Mouse (Mus musculus) adrenal gland, adult 8-10 months (tissue): ENCODE results near the gene Flt1. TPM values are rescaled to one million over a fixed set of nuclear protein-coding genes. Genes with fewer than 3 reads are reported as not detected.

ENCODE experiments used
- DNase-seq: peaks from one replicate; pipeline ENCODE4 v3.0.0; 2022
- total RNA-seq, 4 experiments: library from RNA; stranded (reverse); gene quantifications; 2 replicates each; pipeline ENCODE4 v1.2.4; 2022

Gene Flt1
- total RNA-seq, 4 experiments from 2014 or later: 53.9 to 96.3 (median 78.7) TPM

DNA sequence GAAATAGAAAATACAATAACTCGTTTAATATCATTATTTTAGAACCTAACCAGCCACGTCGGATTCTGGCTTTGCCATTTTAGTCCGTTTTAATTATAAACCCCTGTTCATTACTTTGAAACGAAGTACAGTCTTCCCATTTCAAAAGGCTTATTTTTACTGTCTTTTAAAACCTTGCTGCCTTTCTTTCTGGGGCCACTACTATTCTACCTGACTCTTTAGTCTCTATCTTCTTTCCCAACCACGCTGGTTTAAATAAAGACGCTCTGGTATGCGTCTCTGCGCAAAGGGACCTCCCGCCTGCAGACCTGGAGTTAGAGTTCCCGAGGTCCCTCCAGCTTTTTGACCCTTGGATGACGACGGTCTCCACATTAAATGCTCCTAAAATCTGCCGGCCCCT is 1.4 kb downstream of the Flt1 start:
- no peak for DNase-seq

DNA sequence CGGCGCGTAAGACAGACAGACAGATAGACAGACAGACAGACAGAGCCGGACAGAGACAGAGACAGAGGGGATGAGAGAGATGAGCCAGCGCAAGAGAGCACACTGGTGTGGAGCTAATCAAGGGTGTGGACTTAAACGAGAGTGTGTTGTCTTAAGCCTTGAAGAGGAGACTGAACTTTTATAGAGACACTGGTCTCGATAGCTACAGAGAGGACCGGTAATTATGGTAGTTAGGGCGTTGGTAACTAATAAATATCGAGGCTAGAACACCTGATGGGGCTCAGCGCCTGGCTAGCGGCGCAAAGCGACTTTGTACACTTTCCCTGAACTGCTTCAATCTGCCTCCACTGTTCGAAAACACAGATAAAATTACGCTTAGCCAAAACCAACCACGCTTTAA is 2.0 kb downstream of the Flt1 start:
- no peak for DNase-seq

DNA sequence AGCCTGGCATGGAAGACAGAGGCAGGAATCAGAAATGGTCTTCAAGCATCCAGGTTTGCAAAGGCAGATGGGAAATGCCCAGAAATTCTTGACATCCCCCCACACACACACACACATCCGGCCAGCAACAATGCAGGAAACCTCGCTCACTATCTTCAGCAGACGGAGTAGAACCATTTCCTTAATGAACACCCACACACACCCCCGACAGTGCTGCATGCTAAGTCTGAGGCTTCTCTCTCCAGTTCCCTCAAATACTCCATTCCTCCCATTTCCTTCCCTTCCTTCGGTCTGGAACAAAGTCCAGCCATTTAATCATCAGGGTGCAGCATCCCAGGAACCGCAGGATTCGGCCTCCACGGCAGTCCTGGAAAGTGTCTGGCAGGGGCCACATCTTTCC is 4.4 kb downstream of the Flt1 start:
- DNase-seq: no peak

DNA sequence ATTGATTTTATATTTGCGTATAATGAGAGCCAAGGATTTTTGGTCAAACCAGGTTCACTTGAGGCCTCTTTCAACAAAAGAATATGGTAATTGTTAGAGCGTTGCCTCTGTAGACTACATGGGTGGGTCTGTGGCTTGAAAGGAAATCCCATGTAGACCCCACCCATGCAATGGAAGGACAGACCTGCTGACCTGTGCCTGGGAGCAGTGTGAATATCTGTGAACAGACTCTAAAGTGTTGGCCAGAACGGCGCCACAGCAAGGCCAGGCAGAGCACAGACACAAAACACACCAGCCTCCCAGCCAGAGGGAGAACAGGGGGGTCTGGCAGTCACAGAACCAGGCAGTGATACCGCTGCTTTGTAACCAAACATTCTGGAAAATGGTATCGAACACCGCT is 7.5 kb downstream of the Flt1 start:
- no peak for DNase-seq

DNA sequence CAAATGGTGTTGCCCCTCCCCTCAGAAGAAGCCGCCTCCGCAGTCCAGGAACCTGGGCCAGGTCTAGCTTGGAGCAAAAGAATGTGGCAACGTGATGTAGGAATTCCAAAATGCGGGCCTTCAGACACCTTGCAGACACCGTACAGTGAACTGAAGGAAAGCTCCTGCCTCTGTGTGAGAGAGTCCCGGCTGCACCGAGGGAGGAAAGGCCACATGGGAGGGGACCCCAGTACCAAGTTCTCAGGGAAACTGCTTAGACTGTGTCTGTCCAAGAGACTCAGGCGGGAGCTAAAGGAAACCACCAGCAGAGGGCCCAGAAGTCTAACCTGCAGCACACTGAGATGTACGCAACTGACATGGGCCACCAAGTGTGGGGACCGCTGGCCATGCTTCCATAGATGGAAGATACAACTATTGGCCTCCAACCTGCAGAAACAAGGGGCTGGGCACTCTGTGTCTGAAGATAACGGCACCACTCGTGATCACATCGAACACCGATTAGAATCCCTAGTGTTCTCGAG is 9.1 kb downstream of the Flt1 start:
- no peak for DNase-seq

DNA sequence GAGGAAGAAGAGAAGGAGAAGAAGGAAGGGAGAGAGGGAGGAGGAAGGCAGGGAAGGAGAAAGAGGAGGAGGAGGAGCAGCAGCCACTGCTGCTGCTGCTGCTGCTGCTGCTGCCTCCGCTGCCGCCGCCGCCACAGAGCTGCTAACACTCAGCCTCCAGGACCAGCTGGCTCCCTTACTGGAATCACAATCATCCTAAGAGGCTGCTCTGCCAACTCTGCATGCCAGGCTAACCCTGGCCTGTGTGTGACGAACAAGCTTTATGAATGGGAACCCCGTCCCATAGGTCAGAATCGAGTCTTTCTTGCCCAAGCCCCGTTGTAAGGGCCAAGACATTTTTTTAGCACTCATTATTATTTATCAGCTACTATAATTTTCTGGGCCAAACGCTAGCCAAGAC is 9.5 kb downstream of the Flt1 start:
- no peak for DNase-seq

DNA sequence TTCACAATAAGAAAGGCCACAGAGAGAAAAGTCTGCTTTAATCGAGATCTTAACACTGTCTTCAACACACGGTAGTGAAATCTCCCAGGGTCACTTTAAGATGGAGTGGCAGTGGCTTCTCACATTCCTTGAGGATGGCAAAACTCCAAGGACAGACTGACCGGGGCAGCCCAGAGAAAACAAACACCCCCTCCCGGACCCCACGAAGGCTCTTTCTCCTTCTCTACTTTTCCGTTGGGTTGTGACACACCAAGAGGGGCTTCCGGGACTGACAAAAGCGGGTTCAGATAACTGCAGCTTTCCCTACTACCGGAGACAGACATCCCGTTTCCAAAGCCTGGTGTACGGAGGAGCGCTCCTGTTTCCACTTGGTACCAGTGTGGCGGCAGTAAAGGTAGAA is 10.4 kb downstream of the Flt1 start:
- DNase-seq: no peak

DNA sequence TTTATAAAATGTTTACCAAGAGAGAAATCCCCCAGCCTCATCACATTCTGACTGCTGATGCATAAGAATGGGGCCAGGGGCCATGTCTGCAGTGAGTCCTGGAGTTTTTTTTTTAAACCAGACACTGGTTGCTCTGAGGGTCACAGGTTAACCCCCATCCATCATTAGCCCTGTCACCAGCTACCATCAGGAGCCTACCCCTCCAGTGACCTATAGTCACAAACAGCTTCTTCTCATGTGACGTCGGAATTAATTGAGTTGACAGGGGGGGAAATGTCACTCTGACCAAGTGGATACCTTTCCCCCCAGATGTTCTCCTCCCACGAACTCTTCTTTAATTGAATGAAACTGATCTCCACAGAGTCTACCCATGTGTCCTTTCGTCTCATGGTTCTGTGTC is 17.3 kb downstream of the Flt1 start:
- no peak for DNase-seq

DNA sequence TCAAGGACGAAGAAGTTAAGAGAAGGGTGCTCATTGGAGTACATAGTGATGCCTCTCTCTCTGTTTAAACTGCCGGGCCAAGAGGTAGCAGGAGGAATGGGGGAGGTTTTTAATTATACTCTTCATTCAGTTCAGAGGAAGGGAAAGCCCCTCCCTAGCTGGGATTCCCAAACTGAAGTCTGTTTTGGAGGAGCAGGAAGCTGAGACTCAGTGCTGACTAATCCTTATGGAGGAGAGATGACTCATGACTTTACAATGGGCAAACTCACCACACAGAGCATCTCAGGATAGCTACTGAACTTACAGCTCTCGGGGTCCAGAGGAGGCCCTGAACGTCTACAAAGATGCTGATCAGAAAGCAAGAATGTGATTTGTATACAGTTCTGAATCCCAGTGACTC is 18.3 kb downstream of the Flt1 start:
- DNase-seq: no peak

DNA sequence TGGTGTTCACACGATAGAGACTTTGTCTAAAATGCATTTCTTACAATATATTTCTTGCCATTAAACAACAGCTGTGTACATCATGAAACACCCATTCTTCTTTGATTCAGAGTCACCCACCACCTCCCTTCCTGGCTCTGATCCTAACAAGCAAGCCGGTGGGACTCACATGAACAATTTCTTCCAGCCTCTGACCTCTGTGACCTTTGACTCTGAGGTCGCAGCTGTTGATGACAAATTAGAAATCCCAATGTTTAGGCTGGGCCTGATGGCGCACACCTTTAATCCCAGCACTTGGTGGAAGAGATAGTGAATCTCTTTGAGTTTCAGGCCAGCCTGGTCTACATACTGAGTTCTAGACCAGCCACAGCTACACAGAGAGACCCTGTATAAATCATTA is 20.9 kb downstream of the Flt1 start:
- DNase-seq: no peak

DNA sequence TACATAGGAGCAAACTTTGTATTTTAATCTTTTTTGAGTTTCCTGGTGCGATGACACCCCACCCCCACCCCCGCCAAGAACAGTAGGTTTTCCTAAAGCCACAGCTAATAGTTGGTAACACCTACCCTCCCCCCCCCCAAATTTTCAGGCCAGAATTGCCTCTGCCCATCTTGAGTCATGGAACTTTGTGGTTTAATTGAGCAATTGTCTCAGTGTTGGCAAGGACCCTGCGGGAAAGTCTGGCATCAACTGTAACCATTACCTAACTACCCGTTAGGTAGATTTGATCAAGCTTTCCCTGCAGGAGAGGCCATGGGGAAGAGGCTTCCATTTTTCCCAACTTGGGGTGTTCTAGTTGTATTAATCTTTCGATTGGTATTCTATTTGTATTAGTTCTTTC is 23.4 kb downstream of the Flt1 start:
- DNase-seq: no peak

DNA sequence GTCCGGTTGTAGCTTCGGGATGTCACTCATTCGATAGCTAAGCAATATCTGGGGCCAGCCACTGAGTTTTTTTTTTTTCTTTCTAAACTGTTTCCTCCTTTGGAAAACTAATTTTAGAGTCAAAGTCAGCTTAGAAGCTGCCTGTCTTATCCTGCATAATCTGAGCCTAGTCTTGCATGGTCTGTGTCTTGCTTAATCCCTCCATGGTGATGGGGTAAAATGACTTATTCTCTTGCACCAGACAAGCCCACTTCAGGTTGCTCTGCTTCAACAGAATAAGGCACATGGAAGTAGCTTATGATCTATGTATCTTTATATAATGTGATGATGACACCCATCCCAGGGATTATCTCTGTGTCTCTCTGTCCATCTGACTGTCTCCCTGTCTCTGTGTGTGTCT is 24.8 kb downstream of the Flt1 start:
- no peak for DNase-seq

DNA sequence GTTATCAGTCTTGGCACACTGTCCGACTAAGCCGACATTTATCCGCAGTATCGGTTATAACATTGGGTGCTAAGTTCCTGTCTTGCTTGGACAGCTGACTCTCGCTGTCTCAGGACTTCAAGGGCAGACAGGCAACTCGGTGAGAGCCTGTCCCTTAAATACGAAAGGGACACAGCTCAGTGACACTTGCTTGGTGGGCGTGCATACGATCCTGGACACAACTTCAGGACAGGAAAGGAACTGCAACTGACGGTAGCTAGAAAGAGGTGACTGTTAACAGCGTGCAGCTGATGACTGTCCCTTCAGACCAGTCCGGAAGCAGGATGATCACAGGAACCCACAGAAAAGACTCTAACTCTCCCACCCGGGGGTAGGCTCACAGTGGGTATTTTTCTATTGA is 27.8 kb downstream of the Flt1 start:
- DNase-seq: no peak

DNA sequence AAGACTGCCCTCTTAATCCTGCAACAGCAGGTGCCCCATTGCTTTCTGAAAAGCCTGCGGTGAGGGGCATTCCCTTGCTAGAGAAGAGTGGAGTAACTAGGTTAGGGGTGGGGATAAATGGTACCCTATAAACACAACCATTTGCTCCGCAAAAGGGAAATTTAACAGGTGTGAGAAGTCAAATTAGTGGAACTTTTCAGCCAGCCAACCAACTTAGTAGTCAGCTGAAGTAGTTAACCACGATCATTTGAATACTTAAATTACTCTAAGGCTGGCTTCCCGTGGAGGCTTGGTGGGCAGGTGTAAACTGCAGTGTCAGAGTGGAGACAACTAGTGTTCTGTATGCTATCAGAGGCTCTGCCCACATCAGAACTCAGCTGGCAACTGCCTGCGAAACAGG is 28.6 kb downstream of the Flt1 start:
- no peak for DNase-seq

DNA sequence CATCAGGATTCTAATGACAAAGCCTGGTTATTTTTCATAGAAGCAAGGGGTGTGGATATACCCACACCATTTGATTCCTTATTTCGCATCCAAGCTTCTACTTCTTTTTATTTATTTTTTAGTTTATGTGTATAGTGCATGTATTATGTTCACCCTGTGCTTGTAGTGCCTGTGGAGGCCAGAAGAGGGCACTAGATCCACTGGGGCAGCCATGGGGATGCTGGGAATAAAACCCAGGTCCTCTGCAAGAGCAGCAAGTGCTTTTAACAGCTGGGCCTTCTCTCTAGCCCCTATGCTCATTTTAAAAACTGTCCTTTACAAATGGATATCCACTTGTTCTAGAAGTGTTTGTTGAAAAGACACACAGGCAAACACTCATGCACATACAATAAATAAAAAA is 33.2 kb downstream of the Flt1 start:
- no peak for DNase-seq

DNA sequence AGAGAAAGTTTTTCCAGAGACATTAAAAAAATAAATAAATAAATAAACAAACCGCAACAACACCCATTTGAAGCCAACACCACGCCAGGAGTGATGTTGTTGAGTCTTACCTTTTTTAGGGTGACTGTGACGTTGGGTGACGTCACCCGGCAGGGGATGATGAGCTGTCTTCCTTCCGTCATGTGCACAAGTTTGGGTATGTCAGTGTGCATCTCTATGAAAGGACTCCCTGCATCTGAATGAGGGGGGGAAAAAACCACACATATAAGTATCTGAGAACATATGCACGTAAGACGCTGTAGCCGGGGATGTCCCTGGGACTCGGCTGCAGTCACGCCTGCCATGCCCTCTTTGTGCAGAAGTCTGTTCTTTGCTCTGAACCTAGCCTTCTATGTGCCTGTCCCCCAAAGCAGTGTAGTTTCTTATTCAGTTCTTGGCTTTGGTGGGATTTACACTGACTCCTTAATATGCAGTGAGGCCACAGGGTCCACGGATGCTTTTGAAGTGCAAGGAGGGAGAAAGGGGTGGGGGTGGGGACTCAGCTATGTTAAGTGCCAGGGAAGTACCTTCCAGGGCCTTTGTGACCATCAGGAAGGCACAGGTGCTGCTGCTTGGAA is 42.0 kb downstream of the Flt1 start:
- DNase-seq: no peak

DNA sequence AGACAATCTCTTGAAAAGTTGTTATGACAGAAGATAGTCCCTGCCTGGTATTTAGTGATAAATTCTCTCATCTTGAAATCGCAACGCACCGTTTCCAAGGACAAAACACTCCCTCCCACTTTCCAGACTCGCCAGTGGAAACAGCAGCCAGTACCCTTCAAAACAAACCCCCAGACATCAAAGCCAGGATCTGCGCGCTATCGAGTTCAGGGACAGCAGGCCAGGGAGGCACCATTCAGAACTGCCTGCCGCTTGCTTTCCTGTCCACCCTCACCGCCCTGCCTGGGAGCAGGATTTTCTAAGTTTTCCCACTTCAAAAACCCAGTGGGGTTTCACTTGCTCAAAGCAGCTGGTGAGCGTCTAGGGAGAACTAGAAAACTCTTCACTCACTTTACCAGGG is 44.6 kb downstream of the Flt1 start:
- DNase-seq: peak; percentile 49

DNA sequence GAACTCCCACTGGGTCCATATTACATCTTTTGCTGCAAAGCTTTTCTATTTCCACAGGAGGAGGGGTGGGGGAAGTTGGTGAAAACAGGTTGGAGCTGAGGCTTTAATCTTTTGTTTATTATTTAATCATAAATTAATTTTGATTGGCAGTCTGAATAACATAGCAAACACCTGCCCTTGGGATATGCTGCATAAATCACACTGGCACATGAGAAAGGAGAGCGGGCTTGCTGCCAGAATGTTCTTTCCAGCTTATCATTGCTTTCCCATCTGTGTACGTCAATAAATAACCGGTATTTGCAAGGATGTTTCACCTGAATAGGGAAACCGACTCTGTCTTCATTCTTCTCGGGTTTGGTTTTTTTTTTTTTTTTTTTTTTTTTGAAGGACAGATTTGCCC is 45.1 kb downstream of the Flt1 start:
- no peak for DNase-seq

DNA sequence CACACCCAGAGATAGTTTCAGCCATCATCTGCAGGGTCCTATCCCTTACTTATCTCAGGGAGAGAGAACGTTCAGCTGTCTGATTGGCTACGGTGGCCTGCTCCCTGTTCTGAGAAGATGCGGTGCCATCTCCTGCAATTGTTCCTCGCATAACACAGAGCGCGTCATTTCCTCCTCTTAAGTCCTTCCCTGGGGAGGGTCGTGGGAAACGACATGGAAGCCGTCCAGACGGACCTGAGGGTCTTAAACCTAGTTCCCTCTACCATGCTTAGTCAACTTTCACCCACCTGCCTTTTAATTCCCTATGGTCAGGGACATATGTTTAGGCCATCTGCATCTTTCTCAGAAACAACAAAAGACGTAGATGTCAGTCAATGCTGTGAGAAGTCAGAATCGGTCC is 46.5 kb downstream of the Flt1 start:
- DNase-seq: no peak

DNA sequence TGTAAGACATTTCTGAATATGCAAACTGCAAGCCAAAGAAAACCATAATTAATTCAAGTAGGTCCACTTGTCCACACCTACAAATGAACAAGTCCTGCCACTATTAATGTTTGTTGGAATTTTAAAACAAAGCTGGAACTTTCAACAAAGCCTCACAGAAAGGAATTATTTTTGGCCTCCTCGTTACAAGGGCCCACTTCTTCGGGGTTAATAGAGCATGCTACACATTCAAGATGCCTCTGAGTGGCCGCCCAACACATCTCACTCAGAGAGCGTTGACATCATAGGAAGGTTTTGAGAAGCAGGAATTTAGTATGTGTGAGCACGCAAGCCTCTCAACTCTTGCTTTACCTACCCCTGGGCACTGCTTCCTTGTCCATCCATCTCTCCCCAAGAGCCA is 50.0 kb downstream of the Flt1 start:
- no peak for DNase-seq

DNA sequence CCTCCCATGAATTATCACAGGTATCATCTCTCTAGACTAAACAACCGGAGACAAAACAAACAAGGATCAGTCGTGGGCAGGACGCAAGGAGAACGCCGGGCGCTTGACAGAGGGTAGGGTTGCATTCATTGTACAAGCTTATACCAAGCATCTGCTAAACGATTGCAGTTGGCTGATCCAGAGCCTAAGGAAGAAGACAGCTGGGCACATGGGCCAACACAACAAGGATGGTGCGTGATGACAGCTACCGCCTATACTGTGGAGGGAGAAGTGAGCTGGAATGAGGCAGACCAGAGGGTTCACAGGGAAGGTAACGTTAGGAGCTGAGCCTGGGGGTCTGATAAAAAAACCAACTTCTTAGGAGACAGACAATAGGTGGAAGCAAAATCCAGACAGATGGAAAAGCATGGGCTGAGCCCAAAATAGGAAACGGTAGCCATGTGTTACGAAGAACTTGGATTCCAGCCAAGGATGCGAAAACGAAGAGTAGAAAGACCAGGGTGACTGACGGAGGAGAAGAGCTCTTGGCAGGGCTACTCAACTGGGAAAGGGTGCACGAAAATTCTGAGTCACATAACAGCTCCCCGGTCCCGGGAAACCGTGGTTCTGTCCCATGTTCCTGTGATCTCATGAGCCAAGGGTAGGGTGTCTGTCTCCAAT is 53.9 kb downstream of the Flt1 start:
- DNase-seq: no peak

DNA sequence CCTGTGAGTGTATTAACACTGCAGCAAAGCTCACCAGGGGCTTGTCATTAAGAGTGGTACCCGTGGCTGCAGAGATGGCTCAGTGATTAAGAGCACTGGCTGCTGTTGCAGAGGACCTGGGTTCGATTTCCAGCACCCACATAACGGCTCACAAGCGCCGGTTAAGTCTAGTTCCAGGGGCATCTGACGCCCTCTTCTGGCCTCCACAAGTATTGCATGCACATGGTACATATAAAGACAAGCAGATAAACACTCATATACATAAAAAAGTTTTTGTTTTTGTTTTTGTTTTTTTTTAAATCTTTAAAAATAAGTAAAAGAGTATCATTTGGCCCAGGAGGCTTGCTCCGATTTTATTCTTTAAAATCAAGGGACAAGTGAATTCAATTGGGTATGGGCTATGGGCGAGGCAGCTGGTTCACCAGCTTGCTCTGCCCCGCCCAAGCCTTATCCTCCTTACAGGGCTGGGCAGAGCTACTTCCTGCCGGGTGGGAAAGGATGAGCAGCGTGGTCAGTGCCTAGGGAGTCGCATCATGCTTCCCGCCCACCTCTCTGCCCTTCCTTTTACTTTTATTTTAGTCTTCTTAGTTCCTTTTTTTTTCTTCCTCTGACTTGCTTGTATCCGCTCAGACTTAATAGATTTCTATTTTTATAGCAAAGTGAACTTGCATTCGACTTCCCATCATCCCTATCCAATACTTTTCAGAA is 57.0 kb downstream of the Flt1 start:
- DNase-seq: no peak

DNA sequence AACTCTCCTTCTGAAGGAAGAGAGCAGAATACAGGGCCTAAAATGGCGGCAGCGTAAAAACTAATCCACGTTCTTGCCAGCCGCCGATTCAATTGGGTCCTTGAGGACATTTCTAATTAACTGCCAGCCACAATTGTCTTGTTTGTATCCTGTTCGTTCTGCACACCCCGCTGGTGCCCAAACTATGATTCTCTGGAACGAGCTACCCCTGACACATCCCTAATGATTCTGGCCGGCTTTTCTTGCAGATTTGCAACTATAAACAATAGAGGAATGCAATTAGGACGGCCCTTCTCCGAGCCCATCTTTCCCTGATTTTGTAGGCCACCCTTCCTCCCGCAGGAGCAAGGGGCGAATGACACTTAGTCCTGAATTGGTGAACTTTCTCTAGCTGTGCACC is 59.9 kb downstream of the Flt1 start:
- no peak for DNase-seq

DNA sequence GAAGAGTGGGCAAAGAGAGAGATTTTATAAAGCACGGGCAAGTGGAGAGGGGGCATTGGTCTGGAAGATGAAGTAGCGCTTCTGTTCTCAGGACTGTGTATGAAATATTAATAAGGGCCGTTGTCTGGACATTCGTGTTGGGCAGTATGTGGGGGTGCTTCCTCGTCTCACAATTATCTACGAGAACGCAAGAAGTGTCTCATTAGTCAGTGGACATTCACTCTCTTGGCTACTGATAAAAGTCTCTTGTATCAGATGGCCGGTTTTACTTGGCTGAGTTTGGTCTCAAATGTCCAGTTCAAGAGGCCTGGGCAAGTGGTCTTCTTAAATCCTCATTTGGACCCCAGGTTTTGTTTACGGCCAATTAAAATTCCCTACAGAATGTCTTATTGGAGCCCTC is 60.4 kb downstream of the Flt1 start:
- no peak for DNase-seq
